Mouse (Mus musculus): ENCODE results near the gene Spag17. TPM values are rescaled to one million over a fixed set of nuclear protein-coding genes. Genes with fewer than 3 reads are reported as not detected.

Spag17 gene
- polyA plus RNA-seq, 1 experiment from 2014 or later: 1.1 TPM

- no peak overlapping the region for H3K4me2 ChIP-seq (replicated peaks)
- peaks cover 47% of the 10 kb centered on the region for H3K36me3 ChIP-seq
- 75% methylated on average over 3 of the region's 3 CpGs for WGBS
- H3K4me3 ChIP-seq: no peak overlapping the region
- H3K9ac ChIP-seq: no peak overlapping the region
- no peaks in the 10 kb centered on the region for H3K9me3 ChIP-seq
- H3K27ac ChIP-seq: no peak overlapping the region
- peaks cover 3% of the 10 kb centered on the region; the same call in 1 of the 2 replicates for H3K4me1 ChIP-seq
- no peak for ATAC-seq (ENCODE audit: low FRiP score, low read depth)
- no peaks in the 10 kb centered on the region for H3K27me3 ChIP-seq
Measured at GRCm38 (mm10) chr3:100180471-100180870, 295.3 kb downstream of the Spag17 start.

GRCm38 (mm10) chr3:100189444-100189843, 304.2 kb downstream of the Spag17 start:
- Histone ChIP-seq H3K4me2 (replicated peaks) (no peak overlapping the region), H3K4me3 (no peak overlapping the region), H3K9ac (no peak overlapping the region), H3K9me3 (no peaks in the 10 kb centered on the region), H3K27ac (no peak overlapping the region), H3K4me1 (0 out of 2 replicates have a peak, but pooled peaks cover 2% of the 10 kb centered on the region), H3K36me3 (peaks cover 26% of the 10 kb centered on the region), H3K27me3 (no peaks in the 10 kb centered on the region)
- 45% methylated on average over 1 of the region's 1 CpGs for WGBS
- peak; percentile 71; the same call in 1 of the 2 replicates for ATAC-seq (ENCODE audit: low FRiP score, low read depth)

- no peak overlapping the region for H3K27ac ChIP-seq
- whole genome bisulfite sequencing: 79% methylated on average over 11 of the region's 11 CpGs
- peaks cover 27% of the 10 kb centered on the region for H3K36me3 ChIP-seq
- H3K27me3 ChIP-seq: no peaks in the 10 kb centered on the region
- no peak for ATAC-seq (ENCODE audit: low FRiP score, low read depth)
- H3K4me3 ChIP-seq: no peak overlapping the region
- H3K9me3 ChIP-seq: no peaks in the 10 kb centered on the region
- no peak overlapping the region for H3K9ac ChIP-seq
- no peak overlapping the region for H3K4me2 ChIP-seq (replicated peaks)
- 0 out of 2 replicates have a peak, but pooled peaks cover 2% of the 10 kb centered on the region for H3K4me1 ChIP-seq
Measured at GRCm38 (mm10) chr3:100189861-100190260, 304.7 kb downstream of the Spag17 start.

All from limb, embryonic 13.5 days (tissue).